Comparison of ENCODE assay signal across 9 mouse cellular contexts in genomic region chr4:139091066-139091465, GRCm38 (mm10). TPM values are rescaled to one million over a fixed set of nuclear protein-coding genes. Genes with fewer than 3 reads are reported as not detected.
A peak's percentile ranks its signal among the peaks of the same experiment; 100 is the strongest.
DNase-seq lines count a peak whose midpoint lies in the region; ATAC-seq lines count a peak whose summit lies in the region.
"Had no signal": no experiment of that assay in that cellular context is flagged by ENCODE, and none has a peak within 500 bp of the region (broad histone marks: within the 10 kb centered on the region; RNA-seq: fewer than 3 reads in every experiment).

No protein-coding gene starts in this region.

- H3K27ac ChIP-seq in kidney, embryonic 14.5 days (ENCODE audit: low read depth, low read length): no peak overlapping the region
- H3K27ac ChIP-seq in embryonic facial prominence, embryonic 11.5 days (replicated peaks; ENCODE audit: low read depth, low read length): peak overlapping the region; percentile 53; the same call in 1 of the 2 replicates
- peak overlapping the region; percentile 69 for H3K27ac ChIP-seq in hindbrain, embryonic 15.5 days (replicated peaks)
- H3K27ac ChIP-seq in neural tube, embryonic 11.5 days (ENCODE audit: low read depth, low read length): no peak overlapping the region

- H3K4me3 ChIP-seq in kidney, embryonic 14.5 days (ENCODE audit: low read length): peak overlapping the region; percentile 69; the same call in 1 of the 2 replicates
- H3K4me3 ChIP-seq in embryonic facial prominence, embryonic 11.5 days (ENCODE audit: low read depth, low read length): peak overlapping the region; percentile 63
- H3K4me3 ChIP-seq in hindbrain, embryonic 15.5 days: peak overlapping the region; percentile 54; the same call in 1 of the 2 replicates
- no peak overlapping the region for H3K4me3 ChIP-seq in neural tube, embryonic 11.5 days (ENCODE audit: low read depth, low read length)

- no peaks in the 10 kb centered on the region; the same call in 1 of the 2 replicates for H3K9me3 ChIP-seq in kidney, embryonic 14.5 days (ENCODE audit: control insufficient read depth, low read length)
- H3K9me3 ChIP-seq in embryonic facial prominence, embryonic 11.5 days (replicated peaks; ENCODE audit: control insufficient read depth, low read length): no peaks in the 10 kb centered on the region
- no peaks in the 10 kb centered on the region for H3K9me3 ChIP-seq in hindbrain, embryonic 15.5 days
- no peaks in the 10 kb centered on the region for H3K9me3 ChIP-seq in neural tube, embryonic 11.5 days (ENCODE audit: control insufficient read depth, low read length)

- 0 out of 2 replicates have a peak, but pooled peaks cover 3% of the 10 kb centered on the region for H3K27me3 ChIP-seq in kidney, embryonic 14.5 days (ENCODE audit: control insufficient read depth, insufficient read depth, low read length)
- peaks cover 5% of the 10 kb centered on the region; the same call in 1 of the 2 replicates for H3K27me3 ChIP-seq in embryonic facial prominence, embryonic 11.5 days (ENCODE audit: control insufficient read depth, insufficient read depth, low read length)
- peaks cover 43% of the 10 kb centered on the region for H3K27me3 ChIP-seq in hindbrain, embryonic 15.5 days
- peaks cover 37% of the 10 kb centered on the region for H3K27me3 ChIP-seq in neural tube, embryonic 11.5 days (ENCODE audit: control insufficient read depth, insufficient read depth, low read length)

- H3K4me1 ChIP-seq in kidney, embryonic 14.5 days (ENCODE audit: control insufficient read depth, insufficient read depth, low read length): peaks cover 22% of the 10 kb centered on the region
- peaks cover 3% of the 10 kb centered on the region; the same call in 1 of the 2 replicates for H3K4me1 ChIP-seq in embryonic facial prominence, embryonic 11.5 days (ENCODE audit: control insufficient read depth, insufficient read depth, low read length)
- peaks cover 30% of the 10 kb centered on the region for H3K4me1 ChIP-seq in hindbrain, embryonic 15.5 days (replicated peaks)
- peaks cover 13% of the 10 kb centered on the region for H3K4me1 ChIP-seq in neural tube, embryonic 11.5 days (ENCODE audit: control insufficient read depth, insufficient read depth, low read length)

- no peak for ATAC-seq in kidney, embryonic 14.5 days (ENCODE audit: low FRiP score, low TSS enrichment)
- 0 out of 2 replicates have a peak, but pooled peaks have one; percentile 2 for ATAC-seq in embryonic facial prominence, embryonic 11.5 days (replicated peaks; ENCODE audit: insufficient number of reproducible peaks, low FRiP score, low TSS enrichment, low read depth)
- no peak for ATAC-seq in hindbrain, embryonic 15.5 days (ENCODE audit: low FRiP score, low read depth)
- ATAC-seq in neural tube, embryonic 11.5 days (ENCODE audit: insufficient read depth, low FRiP score, low TSS enrichment): no peak
- no peak for ATAC-seq in megakaryocyte-erythroid progenitor cell, adult 5-6 weeks (replicated peaks; ENCODE audit: low FRiP score, low TSS enrichment, poor library complexity, severe bottlenecking)

- H3K9ac ChIP-seq in kidney, embryonic 14.5 days (ENCODE audit: low read depth, low read length): peak overlapping the region; percentile 77; the same call in 1 of the 2 replicates
- H3K9ac ChIP-seq in embryonic facial prominence, embryonic 11.5 days (replicated peaks; ENCODE audit: low read length): peak overlapping the region; percentile 85
- H3K9ac ChIP-seq in hindbrain, embryonic 15.5 days: no peak overlapping the region
- no peak overlapping the region; the same call in 1 of the 2 replicates for H3K9ac ChIP-seq in neural tube, embryonic 11.5 days (ENCODE audit: low read length)

- WGBS in kidney, embryonic 14.5 days: 46% methylated on average over 7 of the region's 7 CpGs
- 14% methylated on average over 7 of the region's 7 CpGs for WGBS in embryonic facial prominence, embryonic 11.5 days
- 20% methylated on average over 7 of the region's 7 CpGs for WGBS in hindbrain, embryonic 15.5 days
- WGBS in neural tube, embryonic 11.5 days: 26% methylated on average over 7 of the region's 7 CpGs

- H3K4me2 ChIP-seq in kidney, embryonic 14.5 days (replicated peaks; ENCODE audit: low read depth, low read length): peak overlapping the region; percentile 97; the same call in 1 of the 2 replicates
- H3K4me2 ChIP-seq in embryonic facial prominence, embryonic 11.5 days (ENCODE audit: low read depth, low read length): peak overlapping the region; percentile 82
- peak overlapping the region; percentile 96 for H3K4me2 ChIP-seq in hindbrain, embryonic 15.5 days
- peak overlapping the region; percentile 82 for H3K4me2 ChIP-seq in neural tube, embryonic 11.5 days (ENCODE audit: low read depth)

- DNase-seq in kidney, postnatal 36 days: no peak
- DNase-seq in embryonic facial prominence, embryonic 11.5 days (ENCODE audit: low spot score): peak; percentile 43
- DNase-seq in neural tube, embryonic 11.5 days (ENCODE audit: low spot score): no peak
- DNase-seq in spleen, postnatal 36 days (ENCODE audit: low spot score in 2 of 2): no peak

- no peaks in the 10 kb centered on the region for H3K36me3 ChIP-seq in kidney, embryonic 14.5 days (ENCODE audit: control insufficient read depth, insufficient read depth, low read length)
- no peaks in the 10 kb centered on the region for H3K36me3 ChIP-seq in embryonic facial prominence, embryonic 11.5 days (replicated peaks; ENCODE audit: control insufficient read depth, insufficient read depth, low read depth, low read length)
- no peaks in the 10 kb centered on the region for H3K36me3 ChIP-seq in hindbrain, embryonic 15.5 days
- H3K36me3 ChIP-seq in neural tube, embryonic 11.5 days (ENCODE audit: control insufficient read depth, insufficient read depth, low read length): no peaks in the 10 kb centered on the region
- H3K36me3 ChIP-seq: G1E had no signal

RNA-seq across cellular contexts. Expression of gene Nbl1, which starts 1.7 kb away (rescaled TPM):
- 15.5 and 22.3 TPM in 2 replicates for polyA plus RNA-seq in kidney, embryonic 14.5 days (2014; fragmentation: Nextera tagmentation; extraction: Ambion mirVana)
- polyA plus RNA-seq in embryonic facial prominence, embryonic 11.5 days (2014; fragmentation: Nextera tagmentation; extraction: Ambion mirVana): 91.6 and 106 TPM in 2 replicates
- 53.9 and 55.2 TPM in 2 replicates for polyA plus RNA-seq in hindbrain, embryonic 15.5 days (2015; fragmentation: Nextera tagmentation; extraction: Ambion mirVana)
- polyA plus RNA-seq in neural tube, embryonic 11.5 days (2014; fragmentation: Nextera tagmentation; extraction: Ambion mirVana): 22.0 and 22.8 TPM in 2 replicates
- not detected in 2 replicates for total RNA-seq in megakaryocyte-erythroid progenitor cell, adult 5-6 weeks (2014; fragmentation: Nextera tagmentation)
- not detected in 2 replicates for total RNA-seq in megakaryocyte-erythroid progenitor cell, adult 5-6 weeks (2017)

RNA-seq across cellular contexts. Expression of gene Htr6, which starts 15.7 kb away (rescaled TPM):
- polyA plus RNA-seq in kidney, embryonic 14.5 days (2014; fragmentation: Nextera tagmentation; extraction: Ambion mirVana): 0.10 and 0.12 TPM in 2 replicates
- polyA plus RNA-seq in embryonic facial prominence, embryonic 11.5 days (2014; fragmentation: Nextera tagmentation; extraction: Ambion mirVana): 0.49 and 0.56 TPM in 2 replicates
- polyA plus RNA-seq in hindbrain, embryonic 15.5 days (2015; fragmentation: Nextera tagmentation; extraction: Ambion mirVana): 0.43 and 0.83 TPM in 2 replicates
- 0.11 TPM in 1 of 2 replicates, not detected in the other for polyA plus RNA-seq in neural tube, embryonic 11.5 days (2014; fragmentation: Nextera tagmentation; extraction: Ambion mirVana)
- total RNA-seq in megakaryocyte-erythroid progenitor cell, adult 5-6 weeks (2014; fragmentation: Nextera tagmentation): not detected in 2 replicates
- not detected in 2 replicates for total RNA-seq in megakaryocyte-erythroid progenitor cell, adult 5-6 weeks (2017)
- total RNA-seq: G1E had no signal
- polyA plus RNA-seq: G1E; spleen, adult 2 months had no signal

RNA-seq across cellular contexts. Expression of gene Minos1, which starts 39.8 kb away (rescaled TPM):
- polyA plus RNA-seq in kidney, embryonic 14.5 days (2014; fragmentation: Nextera tagmentation; extraction: Ambion mirVana): 509 and 677 TPM in 2 replicates
- 492 and 522 TPM in 2 replicates for polyA plus RNA-seq in embryonic facial prominence, embryonic 11.5 days (2014; fragmentation: Nextera tagmentation; extraction: Ambion mirVana)
- 351 and 416 TPM in 2 replicates for polyA plus RNA-seq in hindbrain, embryonic 15.5 days (2015; fragmentation: Nextera tagmentation; extraction: Ambion mirVana)
- 397 and 410 TPM in 2 replicates for polyA plus RNA-seq in neural tube, embryonic 11.5 days (2014; fragmentation: Nextera tagmentation; extraction: Ambion mirVana)
- 461 and 512 TPM in 2 replicates for total RNA-seq in megakaryocyte-erythroid progenitor cell, adult 5-6 weeks (2014; fragmentation: Nextera tagmentation)
- 209 and 264 TPM in 2 replicates for total RNA-seq in megakaryocyte-erythroid progenitor cell, adult 5-6 weeks (2017)

Comparison
In these comparisons a context has a peak if more than half of its experiments do, and no peak if none do; other contexts are left out.
1. H3K27ac ChIP-seq: peak in embryonic facial prominence, embryonic 11.5 days (single experiment) and hindbrain, embryonic 15.5 days (single experiment); none in kidney, embryonic 14.5 days (single experiment) and neural tube, embryonic 11.5 days (single experiment).
2. H3K9ac ChIP-seq: peak in kidney, embryonic 14.5 days (single experiment) and embryonic facial prominence, embryonic 11.5 days (single experiment); none in hindbrain, embryonic 15.5 days (single experiment) and neural tube, embryonic 11.5 days (single experiment).
3. Peak in every context shown above with its lines, with median percentiles within 50 percentile points of each other: H3K4me2 ChIP-seq.